Mouse (Mus musculus): ENCODE data around the gene Ttc28. TPM values are rescaled to one million over a fixed set of nuclear protein-coding genes. Genes with fewer than 3 reads are reported as not detected.

Gene Ttc28
- polyA plus RNA-seq, 1 experiment from 2014 or later, result 28.2 TPM

- WGBS, result 95% methylated on average over 3 of the region's 3 CpGs
- ATAC-seq (ENCODE audit: low FRiP score), result no peak
- no peaks in the 10 kb centered on the region for H3K9me3 ChIP-seq (replicated peaks)
Observed at GRCm38 (mm10) chr5:110890561-110890960, 11.0 kb downstream of the Ttc28 start.

GRCm38 (mm10) chr5:110897114-110897788 is 17.6 kb downstream of the Ttc28 start:
- Histone ChIP-seq H3K9me3 (replicated peaks) (no peaks in the 10 kb centered on the region), H3K4me3 (no peak overlapping the region), H3K27me3 (no peaks in the 10 kb centered on the region), H3K36me3 (peaks cover 40% of the 10 kb centered on the region), H3K27ac (peak overlapping the region; percentile 42; the same call in 1 of the 2 replicates), H3K9ac (no peak overlapping the region), H3K4me2 (replicated peaks) (no peak overlapping the region), H3K4me1 (peaks cover 19% of the 10 kb centered on the region)
- 28% methylated on average over 7 of the region's 7 CpGs for WGBS
- no peak for ATAC-seq (ENCODE audit: low FRiP score)

More at GRCm38 (mm10) chr5:110890561-110890960, 11.0 kb downstream of the Ttc28 start:
- Histone ChIP-seq H3K27ac (no peak overlapping the region), H3K27me3 (no peaks in the 10 kb centered on the region), H3K4me2 (replicated peaks) (no peak overlapping the region), H3K9ac (no peak overlapping the region), H3K4me1 (no peaks in the 10 kb centered on the region), H3K4me3 (no peak overlapping the region), H3K36me3 (peaks cover 37% of the 10 kb centered on the region)

GRCm38 (mm10) chr5:110898169-110898568 is 18.6 kb downstream of the Ttc28 start:
- Histone ChIP-seq H3K4me2 (replicated peaks) (no peak overlapping the region), H3K36me3 (peaks cover 31% of the 10 kb centered on the region), H3K9me3 (replicated peaks) (no peaks in the 10 kb centered on the region), H3K4me3 (no peak overlapping the region), H3K27ac (no peak overlapping the region), H3K9ac (no peak overlapping the region), H3K4me1 (peaks cover 19% of the 10 kb centered on the region), H3K27me3 (no peaks in the 10 kb centered on the region)
- 34% methylated on average over 7 of the region's 7 CpGs for WGBS
- ATAC-seq (ENCODE audit: low FRiP score), result no peak

DNA sequence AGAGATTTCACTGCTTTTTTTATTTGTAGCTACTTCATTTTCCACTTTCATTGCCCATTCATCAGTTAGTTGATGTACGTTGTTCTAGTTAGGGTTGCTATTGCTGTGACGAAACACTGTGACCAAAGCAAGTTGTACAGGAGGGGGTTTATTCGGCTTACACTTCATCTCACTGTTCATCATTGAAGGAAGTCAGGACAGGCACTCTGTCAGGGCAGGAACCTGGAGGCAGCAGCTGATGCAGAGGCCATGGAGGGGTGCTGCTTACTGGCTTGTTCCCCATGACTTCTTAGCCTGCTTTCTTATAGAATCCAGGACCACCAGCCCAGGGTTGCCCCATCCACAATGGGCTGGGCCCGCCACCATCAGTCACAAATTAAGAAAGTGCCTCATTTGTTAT is 19.2 kb downstream of the Ttc28 start:
- H3K4me2 ChIP-seq (replicated peaks), result no peak overlapping the region
- peaks cover 19% of the 10 kb centered on the region for H3K4me1 ChIP-seq
- H3K27me3 ChIP-seq, result no peaks in the 10 kb centered on the region
- H3K9ac ChIP-seq, result no peak overlapping the region
- peaks cover 25% of the 10 kb centered on the region for H3K36me3 ChIP-seq
- WGBS, result 84% methylated on average over 4 of the region's 4 CpGs
- no peak overlapping the region for H3K27ac ChIP-seq
- ATAC-seq (ENCODE audit: low FRiP score), result no peak
- no peaks in the 10 kb centered on the region for H3K9me3 ChIP-seq (replicated peaks)
- no peak overlapping the region for H3K4me3 ChIP-seq

GRCm38 (mm10) chr5:110900331-110900730 is 20.7 kb downstream of the Ttc28 start:
- Histone ChIP-seq H3K27me3 (no peaks in the 10 kb centered on the region), H3K9me3 (replicated peaks) (no peaks in the 10 kb centered on the region), H3K4me1 (peaks cover 19% of the 10 kb centered on the region), H3K9ac (no peak overlapping the region), H3K4me2 (replicated peaks) (no peak overlapping the region), H3K27ac (no peak overlapping the region), H3K36me3 (peaks cover 17% of the 10 kb centered on the region), H3K4me3 (no peak overlapping the region)
- no peak for ATAC-seq (ENCODE audit: low FRiP score)

DNA sequence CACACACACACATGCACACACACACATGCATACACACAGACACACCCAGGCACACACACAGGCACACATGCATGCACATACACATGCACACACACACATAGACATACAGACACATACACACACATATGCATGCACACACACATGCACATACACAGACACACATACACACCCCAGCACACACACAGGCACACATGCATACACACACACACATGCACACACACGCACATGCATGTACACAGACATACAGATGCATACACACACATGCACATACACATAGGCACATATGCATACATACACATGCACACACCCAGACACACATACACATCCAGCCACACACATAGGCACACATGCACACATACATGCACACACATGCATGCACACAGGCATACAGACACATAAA is 27.1 kb downstream of the Ttc28 start:
- no peaks in the 10 kb centered on the region for H3K27me3 ChIP-seq
- 0 out of 2 replicates have a peak, but pooled peaks cover 3% of the 10 kb centered on the region for H3K9me3 ChIP-seq (replicated peaks)
- peaks cover 15% of the 10 kb centered on the region for H3K36me3 ChIP-seq
- H3K4me2 ChIP-seq (replicated peaks), result no peak overlapping the region
- no peak overlapping the region for H3K9ac ChIP-seq
- 100% methylated on average over 1 of the region's 1 CpGs for WGBS
- ATAC-seq (ENCODE audit: low FRiP score), result no peak
- no peak overlapping the region for H3K4me3 ChIP-seq
- H3K4me1 ChIP-seq, result no peaks in the 10 kb centered on the region
- H3K27ac ChIP-seq, result no peak overlapping the region

GRCm38 (mm10) chr5:110908879-110909278 is 29.3 kb downstream of the Ttc28 start:
- H3K4me2 ChIP-seq (replicated peaks), result no peak overlapping the region
- H3K4me3 ChIP-seq, result no peak overlapping the region
- H3K9ac ChIP-seq, result no peak overlapping the region
- 0 out of 2 replicates have a peak, but pooled peaks cover 2% of the 10 kb centered on the region for H3K4me1 ChIP-seq
- no peak for ATAC-seq (ENCODE audit: low FRiP score)
- 0 out of 2 replicates have a peak, but pooled peaks cover 3% of the 10 kb centered on the region for H3K9me3 ChIP-seq (replicated peaks)
- peaks cover 15% of the 10 kb centered on the region for H3K36me3 ChIP-seq
- no peak overlapping the region for H3K27ac ChIP-seq
- H3K27me3 ChIP-seq, result no peaks in the 10 kb centered on the region

DNA sequence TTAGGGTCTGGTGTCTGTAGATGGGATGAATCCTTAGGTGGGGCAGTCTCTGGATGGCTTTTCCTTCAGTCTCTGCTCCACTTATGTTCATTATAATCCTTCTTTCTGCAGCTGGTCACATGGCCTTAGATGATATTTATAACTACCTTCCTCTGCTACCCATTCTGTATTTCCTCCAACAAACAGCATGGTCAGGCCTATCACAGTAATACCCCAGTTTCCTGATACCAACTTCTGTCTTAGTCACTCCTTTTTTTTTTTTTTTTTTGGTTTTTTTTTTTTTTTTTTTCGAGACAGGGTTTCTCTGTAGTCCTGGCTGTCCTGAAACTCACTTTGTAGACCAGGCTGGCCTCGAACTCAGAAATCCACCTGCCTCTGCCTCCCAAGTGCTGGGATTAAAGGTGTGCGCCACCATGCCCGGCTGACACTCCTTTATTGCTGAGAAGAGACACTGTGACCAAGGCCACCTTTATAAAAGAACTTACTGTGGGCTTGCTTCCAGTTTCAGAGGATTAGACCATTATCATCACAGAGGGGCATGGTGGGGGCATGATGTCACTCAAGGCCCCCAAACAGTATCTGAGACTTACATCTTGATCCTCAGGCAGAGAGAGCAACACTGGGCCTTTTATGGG is 30.5 kb downstream of the Ttc28 start:
- Histone ChIP-seq H3K9ac (no peak overlapping the region), H3K36me3 (peaks cover 12% of the 10 kb centered on the region), H3K27me3 (no peaks in the 10 kb centered on the region), H3K27ac (no peak overlapping the region), H3K9me3 (replicated peaks) (0 out of 2 replicates have a peak, but pooled peaks cover 3% of the 10 kb centered on the region), H3K4me1 (0 out of 2 replicates have a peak, but pooled peaks cover 2% of the 10 kb centered on the region), H3K4me2 (replicated peaks) (no peak overlapping the region), H3K4me3 (no peak overlapping the region)
- 88% methylated on average over 4 of the region's 4 CpGs for WGBS
- ATAC-seq (ENCODE audit: low FRiP score), result no peak

GRCm38 (mm10) chr5:110914859-110915258 is 35.3 kb downstream of the Ttc28 start:
- Histone ChIP-seq H3K4me2 (replicated peaks) (no peak overlapping the region), H3K9me3 (replicated peaks) (no peaks in the 10 kb centered on the region), H3K27me3 (no peaks in the 10 kb centered on the region), H3K4me3 (no peak overlapping the region), H3K9ac (no peak overlapping the region), H3K27ac (no peak overlapping the region), H3K36me3 (no peaks in the 10 kb centered on the region), H3K4me1 (0 out of 2 replicates have a peak, but pooled peaks cover 2% of the 10 kb centered on the region)
- no peak for ATAC-seq (ENCODE audit: low FRiP score)
- 77% methylated on average over 11 of the region's 11 CpGs for WGBS

- Histone ChIP-seq H3K4me1 (0 out of 2 replicates have a peak, but pooled peaks cover 2% of the 10 kb centered on the region), H3K4me3 (no peak overlapping the region), H3K36me3 (no peaks in the 10 kb centered on the region), H3K4me2 (replicated peaks) (no peak overlapping the region), H3K9me3 (replicated peaks) (no peaks in the 10 kb centered on the region), H3K27ac (no peak overlapping the region), H3K27me3 (no peaks in the 10 kb centered on the region), H3K9ac (no peak overlapping the region)
- no peak for ATAC-seq (ENCODE audit: low FRiP score)
- WGBS, result 78% methylated on average over 3 of the region's 3 CpGs
Observed at GRCm38 (mm10) chr5:110916241-110916640, 36.6 kb downstream of the Ttc28 start.

DNA sequence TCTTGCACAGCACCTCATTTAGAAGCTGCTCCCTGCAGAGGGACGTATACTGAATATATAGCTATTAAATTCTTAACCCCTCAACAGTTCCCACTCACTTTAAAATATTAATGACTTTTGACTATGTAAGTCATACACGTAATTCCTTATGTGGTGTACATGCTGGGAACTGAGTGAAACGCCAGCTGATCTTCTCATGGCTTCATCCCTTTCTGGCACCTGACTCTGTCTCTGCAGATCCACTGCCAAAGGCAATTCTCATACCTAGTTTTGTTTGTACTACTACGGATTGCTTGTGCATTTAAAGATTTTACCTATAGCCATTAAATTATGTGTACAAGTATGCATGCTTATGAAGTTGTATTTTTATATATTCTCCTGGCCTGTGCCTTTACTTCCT is 39.9 kb downstream of the Ttc28 start:
- Histone ChIP-seq H3K4me1 (no peaks in the 10 kb centered on the region), H3K4me2 (replicated peaks) (no peak overlapping the region), H3K4me3 (no peak overlapping the region), H3K9me3 (replicated peaks) (no peaks in the 10 kb centered on the region), H3K36me3 (no peaks in the 10 kb centered on the region), H3K27me3 (no peaks in the 10 kb centered on the region), H3K27ac (no peak overlapping the region), H3K9ac (no peak overlapping the region)
- ATAC-seq (ENCODE audit: low FRiP score), result no peak
- 85% methylated on average over 4 of the region's 4 CpGs for WGBS

DNA sequence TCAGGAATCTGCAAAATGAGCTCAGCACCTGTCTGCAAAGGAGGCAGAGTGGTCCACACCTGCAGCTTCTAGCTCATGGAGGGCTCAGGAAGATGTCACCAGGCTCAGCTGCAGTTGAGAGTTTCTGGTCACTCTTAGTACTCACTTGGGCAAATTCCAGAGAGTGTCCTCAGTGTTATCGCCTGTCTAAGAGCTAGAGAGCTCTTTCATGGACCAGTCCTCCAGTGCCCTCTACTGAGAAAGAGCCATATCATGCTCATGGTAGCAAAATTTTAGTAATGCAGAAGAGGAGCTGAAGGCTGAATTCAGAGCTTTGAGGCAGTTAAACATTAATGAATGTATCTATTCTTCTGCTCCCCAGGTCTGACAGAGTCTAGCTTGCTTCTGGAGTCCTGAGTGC is 43.7 kb downstream of the Ttc28 start:
- Histone ChIP-seq H3K9ac (no peak overlapping the region), H3K36me3 (no peaks in the 10 kb centered on the region), H3K4me1 (no peaks in the 10 kb centered on the region), H3K9me3 (replicated peaks) (no peaks in the 10 kb centered on the region), H3K4me3 (no peak overlapping the region), H3K4me2 (replicated peaks) (no peak overlapping the region), H3K27me3 (no peaks in the 10 kb centered on the region), H3K27ac (no peak overlapping the region)
- 22% methylated on average over 1 of the region's 1 CpGs for WGBS
- ATAC-seq (ENCODE audit: low FRiP score), result no peak

GRCm38 (mm10) chr5:110924636-110925035 is 45.0 kb downstream of the Ttc28 start:
- Histone ChIP-seq H3K9ac (no peak overlapping the region), H3K4me3 (no peak overlapping the region), H3K4me1 (no peaks in the 10 kb centered on the region), H3K4me2 (replicated peaks) (no peak overlapping the region), H3K9me3 (replicated peaks) (no peaks in the 10 kb centered on the region), H3K27me3 (no peaks in the 10 kb centered on the region), H3K27ac (no peak overlapping the region), H3K36me3 (no peaks in the 10 kb centered on the region)
- WGBS, result 92% methylated on average over 3 of the region's 3 CpGs
- no peak for ATAC-seq (ENCODE audit: low FRiP score)

All from hindbrain, embryonic 12.5 days (tissue).